Mouse (Mus musculus) Muller cell, postnatal 12 days (primary cell): ENCODE data around the gene Thada.

Source experiments
- DNase-seq: peaks from one replicate; pipeline ENCODE4 v3.0.0-alpha.2; 2015; ENCODE audit errors: inconsistent ontology term

The Thada gene

GRCm38 (mm10) chr17:84351276-84351675, 114.7 kb downstream of the Thada start:
- DNase-seq, result peak; percentile 81

GRCm38 (mm10) chr17:84348865-84349264, 117.1 kb downstream of the Thada start:
- DNase-seq, result no peak

- no peak for DNase-seq
Observed at GRCm38 (mm10) chr17:84342299-84342817, 123.6 kb downstream of the Thada start.

GRCm38 (mm10) chr17:84341686-84342085, 124.3 kb downstream of the Thada start:
- DNase-seq, result no peak

GRCm38 (mm10) chr17:84340574-84340973, 125.4 kb downstream of the Thada start:
- DNase-seq, result no peak

- DNase-seq, result no peak
Observed at GRCm38 (mm10) chr17:84335996-84336395, 130.0 kb downstream of the Thada start.

- DNase-seq, result no peak
Observed at GRCm38 (mm10) chr17:84335076-84335475, 130.9 kb downstream of the Thada start.

- DNase-seq, result peak; percentile 21
Observed at GRCm38 (mm10) chr17:84334241-84335014, 131.6 kb downstream of the Thada start.

GRCm38 (mm10) chr17:84332940-84333339, 133.1 kb downstream of the Thada start:
- no peak for DNase-seq

GRCm38 (mm10) chr17:84330986-84331385, 135.0 kb downstream of the Thada start:
- no peak for DNase-seq

- DNase-seq, result no peak
Observed at GRCm38 (mm10) chr17:84330506-84330905, 135.5 kb downstream of the Thada start.

GRCm38 (mm10) chr17:84329906-84330470, 136.0 kb downstream of the Thada start:
- no peak for DNase-seq

GRCm38 (mm10) chr17:84328526-84328925, 137.5 kb downstream of the Thada start:
- no peak for DNase-seq

- DNase-seq, result no peak
Observed at GRCm38 (mm10) chr17:84327051-84327925, 138.7 kb downstream of the Thada start.

GRCm38 (mm10) chr17:84322176-84322575, 143.8 kb downstream of the Thada start:
- no peak for DNase-seq

- no peak for DNase-seq
Observed at GRCm38 (mm10) chr17:84321351-84321750, 144.7 kb downstream of the Thada start.

GRCm38 (mm10) chr17:84320576-84320975, 145.4 kb downstream of the Thada start:
- peak; percentile 20 for DNase-seq

GRCm38 (mm10) chr17:84314341-84314740, 151.7 kb downstream of the Thada start:
- DNase-seq, result no peak

GRCm38 (mm10) chr17:84313494-84313893, 152.5 kb downstream of the Thada start:
- no peak for DNase-seq

- DNase-seq, result no peak
Observed at GRCm38 (mm10) chr17:84306151-84306550, 159.9 kb downstream of the Thada start.

- DNase-seq, result no peak
Observed at GRCm38 (mm10) chr17:84305074-84305473, 160.9 kb downstream of the Thada start.

GRCm38 (mm10) chr17:84304141-84304540, 161.9 kb downstream of the Thada start:
- DNase-seq, result no peak
